Mouse (Mus musculus) retina, adult 2 months (tissue): ENCODE data around the gene Methig1.
A peak's percentile ranks its signal among the peaks of the same experiment; 100 is the strongest.

Experiments
- DNase-seq: peaks from one replicate; pipeline ENCODE4 v3.0.0-alpha.2; 2012; ENCODE audit warnings: low read depth, low spot score

Methig1 gene

GRCm38 (mm10) chr15:100422899-100423860, 70.2 kb downstream of the Methig1 start:
- peak; percentile 85 for DNase-seq

GRCm38 (mm10) chr15:100423916-100424315, 71.0 kb downstream of the Methig1 start:
- no peak for DNase-seq

- no peak for DNase-seq
Measured at GRCm38 (mm10) chr15:100424396-100425122, 71.6 kb downstream of the Methig1 start, which contains the start of gene Slc11a2. Gene Slc11a2 (minus strand): TSS chr15:100425072.

- DNase-seq: no peak
Measured at GRCm38 (mm10) chr15:100428296-100428905, 75.5 kb downstream of the Methig1 start.

- DNase-seq: no peak
Measured at GRCm38 (mm10) chr15:100429959-100430565, 77.1 kb downstream of the Methig1 start.

- no peak for DNase-seq
Measured at GRCm38 (mm10) chr15:100433234-100433633, 80.3 kb downstream of the Methig1 start.
